Mouse (Mus musculus) cerebellum, adult 9-10 months (tissue): ENCODE measurements at regions not wholly inside any gene's neighbourhood (a gene's known extent, or its start where the extent isn't known, plus 50 kb on each side); places are given as distances from the start of the nearest gene placed in this dataset.

Experiments used
- DNase-seq: peaks from one replicate; pipeline ENCODE4 v3.0.0; 2022

DNA sequence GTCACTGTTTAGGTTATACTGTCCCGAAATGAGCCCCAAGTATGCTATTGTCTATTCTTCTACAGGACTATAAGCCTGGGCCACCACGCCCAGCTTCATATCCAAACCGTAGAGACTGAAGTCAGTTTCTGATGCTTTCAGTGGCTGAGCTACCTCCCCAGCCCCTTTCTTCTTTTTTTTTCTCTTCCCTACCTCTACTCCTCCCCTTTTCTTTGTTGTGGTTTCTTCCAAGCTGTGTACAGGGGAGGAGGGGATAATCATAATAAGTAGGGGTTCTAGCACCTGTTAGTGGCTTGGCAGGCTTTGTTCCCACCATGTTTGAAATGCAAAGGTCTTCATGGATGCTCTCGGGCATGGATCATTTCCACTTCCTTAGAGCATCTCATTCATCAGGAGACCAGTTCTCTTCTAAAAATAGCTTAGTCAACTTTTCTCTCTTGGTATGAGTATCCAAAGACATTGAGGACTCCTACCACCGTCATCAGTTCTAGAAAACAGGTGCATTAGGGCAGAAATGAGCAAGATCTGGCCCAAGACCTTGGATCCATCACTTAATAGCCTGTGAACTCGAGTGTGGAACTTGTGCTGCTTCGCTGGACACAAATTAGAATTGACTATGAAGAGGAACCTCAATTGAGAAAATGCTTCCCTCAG lies 1383.5 kb downstream of the Gsdmc2 start:
- no peak for DNase-seq

DNA sequence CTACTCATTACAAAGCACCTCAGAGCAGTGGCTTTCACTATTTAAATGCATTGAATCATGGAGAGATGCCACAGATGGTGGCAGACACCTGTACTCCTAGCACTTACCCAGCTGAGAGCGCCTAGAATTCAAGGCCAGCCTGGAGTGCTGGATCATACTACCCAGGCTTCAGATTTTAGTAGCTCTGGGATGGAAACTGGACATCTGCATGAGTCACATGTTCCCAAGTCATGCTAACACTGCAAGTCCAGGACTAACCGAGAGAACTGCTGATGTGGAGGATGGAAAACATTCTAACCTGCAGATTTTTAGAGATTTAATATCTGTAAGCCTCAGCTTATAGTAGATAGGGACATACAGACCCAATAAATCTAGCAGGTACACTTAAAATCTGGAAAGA lies 1384.3 kb downstream of the Gsdmc2 start:
- DNase-seq, result no peak

DNA sequence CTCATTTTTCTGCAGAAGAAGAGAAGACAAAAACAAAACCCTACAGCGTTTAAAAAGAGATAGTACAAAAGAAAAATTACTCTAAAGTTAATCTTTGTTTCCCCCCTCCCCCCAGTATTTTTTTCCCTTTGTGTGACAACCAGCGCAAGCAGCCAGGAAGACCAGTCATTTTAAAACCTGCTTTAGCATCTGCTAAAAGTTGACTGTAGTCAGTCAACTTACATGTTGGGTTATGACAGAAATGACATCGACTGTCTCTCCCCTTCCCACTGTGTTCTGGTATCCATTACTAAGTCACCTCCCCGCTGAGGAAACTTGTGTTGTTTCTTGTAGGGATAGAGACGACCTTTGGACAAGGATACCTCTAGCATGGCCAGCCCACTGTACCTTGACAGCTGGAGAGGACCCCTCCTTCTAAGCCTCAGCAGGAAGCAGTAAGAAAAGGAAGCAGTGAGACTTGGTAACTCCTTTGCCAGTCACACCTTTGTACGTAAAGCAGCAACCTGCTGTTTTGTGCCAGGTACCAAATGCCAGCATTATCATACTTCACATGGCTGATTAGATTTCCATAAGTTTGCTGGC lies 1384.9 kb downstream of the Gsdmc2 start:
- DNase-seq, result no peak

DNA sequence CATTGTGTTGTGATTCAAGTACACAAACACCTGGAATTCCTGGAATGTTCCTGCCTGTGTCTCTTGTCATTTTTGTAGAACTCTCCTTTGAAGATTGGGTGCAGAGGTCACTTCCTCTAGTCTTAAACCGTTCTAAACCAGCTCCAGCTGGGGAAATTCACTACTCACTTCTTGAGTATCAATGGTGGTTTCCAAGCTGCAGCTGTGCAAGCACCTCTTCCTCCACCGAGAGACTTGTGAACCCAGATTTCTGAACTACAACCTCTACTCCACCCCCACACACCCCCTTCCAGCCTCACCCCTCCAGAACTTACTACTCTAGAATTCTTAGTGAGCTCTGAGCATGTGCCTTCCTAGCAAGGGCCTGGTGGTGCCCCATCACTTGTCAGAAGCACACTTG lies 1387.0 kb downstream of the Gsdmc2 start:
- no peak for DNase-seq

DNA sequence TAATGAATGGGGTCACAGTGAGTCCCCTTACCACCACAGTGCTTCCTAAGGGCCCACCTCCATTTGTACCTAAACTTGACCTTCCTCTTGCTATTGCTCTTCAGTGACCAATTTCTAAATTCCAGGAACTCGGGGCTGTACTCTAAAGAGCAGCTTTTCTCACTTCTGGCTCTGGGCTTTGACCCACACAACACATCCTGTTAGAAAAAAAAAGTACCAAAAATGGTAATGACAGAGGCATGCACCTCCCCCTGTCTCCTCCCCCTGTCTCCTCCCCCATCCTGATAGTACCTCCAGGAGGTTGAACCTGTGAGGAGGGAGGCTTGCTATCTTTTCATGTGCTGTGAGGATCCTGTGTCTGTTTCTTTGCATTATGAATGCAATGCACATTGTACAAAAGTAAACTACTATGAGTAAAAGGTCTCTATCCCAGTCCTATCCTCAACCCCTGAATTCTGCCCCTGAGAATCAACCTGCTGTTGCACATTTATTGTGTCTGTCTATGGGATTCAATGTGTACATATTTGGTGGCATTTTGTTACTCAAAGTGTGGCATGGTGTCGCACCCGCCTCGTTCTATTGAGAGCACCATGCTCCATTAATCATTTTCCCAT lies 1387.8 kb downstream of the Gsdmc2 start:
- no peak for DNase-seq

DNA sequence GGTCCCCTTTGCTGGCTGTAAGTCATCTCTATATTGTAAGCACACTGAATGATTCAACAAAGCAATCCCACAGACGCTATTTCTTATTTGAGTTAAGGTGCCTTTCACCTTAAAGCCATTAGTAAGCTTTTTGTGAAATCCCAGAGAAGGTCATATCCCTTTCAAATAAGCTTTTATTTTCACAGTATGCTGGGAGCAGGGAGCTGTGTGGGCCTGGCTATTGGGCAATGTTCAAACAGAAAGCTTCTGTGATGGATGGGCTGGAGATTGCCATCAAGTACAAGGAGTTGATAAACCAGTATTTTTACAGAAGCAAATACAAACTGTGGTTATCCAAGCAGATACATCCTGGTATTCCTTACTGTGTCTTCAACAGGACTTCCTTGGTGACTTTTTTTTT lies 1389.0 kb downstream of the Gsdmc2 start:
- no peak for DNase-seq

DNA sequence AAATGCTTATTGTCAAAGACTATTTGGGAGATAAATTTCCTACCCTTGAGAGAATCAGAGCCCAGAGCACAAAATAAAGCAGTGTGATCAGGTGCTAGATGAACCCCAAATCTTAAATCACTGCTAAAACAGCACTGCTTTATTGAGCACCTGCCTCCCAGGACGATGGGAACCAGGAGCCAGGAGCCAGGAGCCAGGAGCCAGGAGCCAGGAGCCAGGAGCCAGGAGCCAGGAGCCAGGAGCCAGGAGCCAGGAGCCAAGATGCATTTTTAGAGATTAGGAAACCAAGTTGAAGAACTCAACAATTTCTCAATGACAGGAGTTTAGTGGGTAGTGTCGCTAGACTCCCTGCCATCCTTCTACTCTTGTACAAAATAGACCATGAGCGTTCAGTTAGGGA lies 1396.9 kb downstream of the Gsdmc2 start:
- DNase-seq, result no peak

DNA sequence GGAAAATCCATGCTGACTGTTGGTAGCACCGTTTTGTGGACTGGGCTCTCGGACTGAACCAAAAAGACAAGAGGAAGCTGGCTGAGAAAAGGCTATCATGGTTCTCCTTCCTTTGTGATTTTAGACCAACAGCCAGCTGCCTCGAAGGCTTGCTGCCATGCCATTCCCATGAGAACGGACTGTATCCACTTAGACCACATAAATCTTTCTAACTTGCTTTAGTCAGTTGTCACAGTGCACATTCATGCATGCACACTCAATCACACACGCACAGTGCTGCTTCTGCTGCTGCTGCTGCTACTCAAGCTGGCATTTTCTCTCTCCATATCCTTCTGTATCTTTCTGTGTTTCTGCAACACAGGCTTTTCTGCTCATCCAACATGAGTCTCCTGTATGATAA lies 1405.8 kb downstream of the Gsdmc2 start:
- DNase-seq, result no peak

DNA sequence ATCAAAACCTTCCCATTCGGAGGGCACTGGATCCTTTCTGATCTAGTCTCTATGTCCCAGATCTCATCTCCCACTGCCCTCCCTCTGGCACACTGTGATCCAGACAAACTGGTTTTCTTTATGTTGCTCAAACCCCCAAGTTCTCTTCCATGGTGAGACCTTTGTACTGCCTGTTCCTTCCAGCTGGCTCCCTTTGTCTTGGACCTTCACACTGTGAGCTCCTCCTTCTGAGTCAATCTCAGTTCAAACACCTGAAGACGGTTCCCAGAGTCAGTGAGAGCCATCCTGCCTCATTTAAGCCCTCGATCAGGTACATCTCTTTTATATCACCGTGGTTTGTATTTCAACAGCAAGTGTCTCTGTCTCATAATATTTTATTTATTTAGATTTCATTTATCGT lies 1408.3 kb downstream of the Gsdmc2 start:
- DNase-seq, result no peak

DNA sequence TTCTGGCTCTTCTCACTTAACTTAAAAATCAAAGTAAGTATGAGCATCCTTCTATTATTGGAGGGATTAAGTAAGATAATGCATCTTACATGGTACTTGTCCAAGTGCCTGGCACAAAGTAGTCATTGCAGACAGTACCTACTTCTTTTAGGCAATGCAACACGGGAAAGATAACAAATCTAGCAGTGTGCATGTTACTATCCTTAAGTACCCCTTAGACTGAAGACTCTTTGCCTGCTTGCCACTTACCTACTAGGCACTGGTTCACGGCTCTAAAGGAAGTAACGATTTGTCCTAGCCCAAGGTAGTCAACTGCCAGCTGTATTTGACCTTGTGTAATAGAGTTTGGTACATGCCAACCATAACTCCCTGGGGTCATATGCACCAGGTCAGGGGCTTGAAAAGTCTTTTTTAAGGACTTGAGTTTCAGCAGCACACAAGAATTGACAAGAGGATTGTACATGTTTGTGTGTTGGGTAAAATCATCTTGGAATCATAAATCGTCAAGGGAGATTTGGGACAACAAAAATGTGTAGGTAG lies 1409.8 kb downstream of the Gsdmc2 start:
- no peak for DNase-seq

DNA sequence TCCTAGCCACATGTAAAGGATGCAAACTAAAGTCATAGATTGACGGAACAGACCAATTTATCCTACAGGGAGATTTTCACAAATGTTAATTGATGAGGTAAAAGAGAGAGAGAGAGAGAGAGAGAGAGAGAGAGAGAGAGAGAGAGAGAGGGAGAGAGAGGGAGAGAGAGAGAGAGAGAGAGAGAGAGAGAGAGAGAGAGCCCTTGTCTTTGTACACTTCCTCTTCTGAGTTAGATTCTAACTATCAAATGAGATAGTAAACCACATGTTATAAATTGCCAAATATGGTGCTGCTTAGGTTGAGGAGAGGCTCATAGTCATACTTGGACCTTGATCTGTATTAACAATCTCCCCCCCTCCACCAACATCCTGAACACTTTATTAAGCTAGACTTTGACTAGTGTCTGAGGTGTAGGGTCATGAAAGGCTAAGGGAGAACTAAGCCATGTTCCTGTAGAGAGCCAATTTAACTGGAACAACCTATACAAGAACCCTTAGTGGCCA lies 1412.2 kb downstream of the Gsdmc2 start:
- no peak for DNase-seq

DNA sequence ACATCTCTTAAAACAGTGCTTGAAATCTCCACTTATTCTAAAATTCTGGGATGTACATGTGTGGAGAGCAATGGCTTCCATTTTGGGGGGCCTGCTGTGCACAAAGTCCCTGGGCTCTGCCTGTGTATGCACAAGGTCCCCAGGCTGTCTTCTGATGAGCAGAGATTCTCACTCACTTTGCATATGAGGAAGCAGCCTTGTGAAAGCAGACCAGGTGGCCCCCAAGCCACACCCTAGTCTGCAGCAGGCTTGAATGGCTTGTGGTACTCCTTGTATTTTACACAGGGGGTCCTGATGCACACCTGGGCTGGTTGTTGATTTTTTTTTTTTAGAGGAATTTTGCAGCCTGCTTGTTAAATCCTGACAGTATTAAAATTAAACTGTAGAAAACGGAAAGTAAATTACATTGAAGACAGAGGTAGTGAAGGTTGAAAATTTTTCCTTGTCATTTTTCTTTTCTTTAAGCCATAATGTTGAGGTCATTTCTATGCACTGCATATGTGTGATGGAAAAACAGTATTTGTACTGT lies 1413.8 kb downstream of the Gsdmc2 start:
- no peak for DNase-seq

DNA sequence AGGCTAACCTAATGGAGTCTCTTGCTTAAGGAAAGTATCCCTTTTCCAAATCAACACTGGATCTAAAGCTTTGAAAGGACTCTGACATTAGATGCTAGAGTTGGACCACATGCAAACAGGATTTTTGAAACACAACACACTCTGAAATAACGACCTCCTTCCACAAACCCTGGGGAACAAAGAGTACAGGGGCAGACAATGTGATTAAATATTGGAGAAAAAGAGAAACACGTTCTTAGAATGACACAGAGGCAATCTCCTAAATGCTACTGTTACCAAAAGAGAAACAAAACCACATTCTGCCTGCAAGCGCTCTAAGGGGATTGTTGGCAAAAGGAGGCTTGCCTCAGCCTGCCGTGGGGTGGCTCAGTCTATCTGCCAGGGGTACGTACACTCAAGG lies 1422.0 kb downstream of the Gsdmc2 start:
- no peak for DNase-seq

DNA sequence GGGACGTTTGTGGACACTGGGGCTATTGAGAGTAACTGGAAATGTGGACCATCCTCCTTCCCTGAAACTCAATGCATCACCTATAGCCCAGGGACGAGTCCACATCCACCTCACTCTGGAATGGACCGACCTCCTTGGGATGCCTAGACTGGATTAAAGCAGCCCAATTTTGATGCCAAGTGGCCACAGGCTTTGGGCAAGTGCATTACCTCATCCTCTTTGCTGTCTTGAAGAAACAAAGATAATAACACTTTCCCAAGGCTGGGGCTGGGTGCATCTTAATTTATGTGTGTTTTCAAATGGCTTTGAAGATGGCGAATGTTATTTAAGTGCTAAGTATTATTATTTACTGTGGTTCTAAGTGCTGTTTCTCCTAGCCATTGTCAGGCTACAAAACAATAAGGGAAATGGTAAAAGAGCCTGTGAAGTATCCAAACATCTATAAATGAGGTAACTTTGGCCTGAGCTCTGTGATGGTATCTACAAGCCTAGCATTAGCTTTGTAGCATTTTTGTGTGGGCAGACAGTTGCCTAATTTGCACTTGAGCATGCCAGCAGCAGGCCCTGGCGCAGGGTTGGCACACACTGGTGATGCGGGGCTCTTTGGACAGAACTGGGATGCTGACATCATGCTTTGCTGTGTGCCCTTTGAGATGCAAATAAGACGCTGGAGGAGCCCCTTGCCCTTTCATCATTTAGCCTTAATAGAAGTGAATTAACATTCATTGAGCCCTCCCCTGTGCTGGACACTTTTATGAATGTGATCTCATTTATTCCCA lies 1423.7 kb downstream of the Gsdmc2 start:
- DNase-seq, result no peak

DNA sequence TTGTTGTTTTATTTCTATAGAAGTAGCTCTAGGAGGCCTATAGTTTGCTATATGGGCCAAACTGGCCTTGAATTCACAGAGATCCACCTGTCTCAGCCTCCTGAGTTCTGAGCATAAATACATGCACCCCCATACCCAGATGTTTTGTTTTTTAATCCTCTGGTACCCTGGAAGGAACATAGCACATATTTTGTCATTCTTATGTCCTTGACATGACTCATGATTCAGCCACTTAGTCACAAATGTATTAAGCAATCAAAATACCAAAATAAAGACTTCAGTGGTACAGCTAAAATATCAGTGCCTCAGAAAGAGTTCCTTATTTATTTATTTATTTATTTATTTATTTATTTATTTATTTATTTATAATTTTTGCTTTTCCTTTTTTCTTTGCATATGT lies 1428.3 kb downstream of the Gsdmc2 start:
- no peak for DNase-seq

DNA sequence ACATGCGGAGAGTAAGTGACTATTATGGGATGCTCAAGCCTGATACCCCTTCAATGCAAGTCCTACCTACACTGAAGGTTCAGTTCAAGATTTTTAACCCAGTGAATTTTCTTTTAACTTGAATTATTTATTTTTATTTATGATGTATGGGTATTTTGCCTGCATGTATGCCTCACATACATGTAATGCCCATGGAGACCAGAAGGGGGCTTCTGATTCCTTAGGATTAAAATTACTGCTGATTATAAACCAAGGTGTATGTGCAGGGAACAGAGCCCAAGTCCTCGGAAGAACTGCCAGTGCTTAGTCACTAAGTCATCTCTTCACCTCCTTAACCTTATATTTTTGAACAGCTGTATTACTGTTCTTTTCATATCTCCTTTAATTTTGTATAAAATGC lies 1431.3 kb downstream of the Gsdmc2 start:
- no peak for DNase-seq

DNA sequence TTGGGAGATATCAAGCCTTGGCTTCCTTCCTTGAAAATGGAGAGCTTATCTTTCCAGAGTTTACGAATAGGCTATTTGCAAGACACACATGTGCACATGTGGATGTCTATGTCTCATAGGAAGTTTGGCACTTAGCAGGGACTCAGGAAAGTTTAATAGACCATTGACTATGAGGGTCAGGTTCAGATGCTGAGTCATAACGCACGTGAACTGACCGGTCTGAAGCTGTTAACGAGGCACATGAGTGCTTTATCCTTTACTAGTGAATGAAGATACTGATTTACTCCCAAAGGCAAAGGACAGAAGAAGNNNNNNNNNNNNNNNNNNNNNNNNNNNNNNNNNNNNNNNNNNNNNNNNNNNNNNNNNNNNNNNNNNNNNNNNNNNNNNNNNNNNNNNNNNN lies 1442.8 kb downstream of the Gsdmc2 start:
- DNase-seq, result no peak

DNA sequence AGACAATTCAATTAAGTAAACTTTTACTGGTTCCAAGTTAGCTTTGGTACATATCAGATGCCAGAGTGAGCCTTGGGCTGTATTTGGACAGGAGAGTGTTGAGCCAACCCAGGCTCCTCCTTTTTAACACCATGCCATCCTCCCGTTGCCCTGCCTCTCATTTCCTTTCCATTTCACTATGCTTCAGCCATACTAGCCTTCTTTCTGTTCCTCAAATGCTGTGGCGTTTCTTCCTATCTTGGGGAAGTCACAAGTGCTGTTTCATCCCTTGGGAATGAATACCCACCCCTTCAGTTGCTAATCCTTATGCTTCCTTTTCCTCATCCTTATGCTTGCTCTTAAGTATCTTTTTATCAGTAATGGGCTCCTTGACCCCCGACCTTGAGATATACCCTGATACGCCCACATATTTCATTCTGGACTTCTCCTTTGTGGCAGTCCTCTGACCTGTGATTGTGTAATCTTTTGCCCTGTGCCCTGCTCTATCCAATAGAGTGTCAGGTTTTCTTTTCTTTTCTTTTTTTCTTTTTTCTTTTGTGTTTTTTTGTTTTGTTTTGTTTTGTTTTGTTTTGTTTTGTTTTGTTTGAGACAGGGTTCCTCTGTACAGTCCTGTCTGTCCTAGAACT lies 1443.9 kb downstream of the Gsdmc2 start:
- DNase-seq, result no peak

DNA sequence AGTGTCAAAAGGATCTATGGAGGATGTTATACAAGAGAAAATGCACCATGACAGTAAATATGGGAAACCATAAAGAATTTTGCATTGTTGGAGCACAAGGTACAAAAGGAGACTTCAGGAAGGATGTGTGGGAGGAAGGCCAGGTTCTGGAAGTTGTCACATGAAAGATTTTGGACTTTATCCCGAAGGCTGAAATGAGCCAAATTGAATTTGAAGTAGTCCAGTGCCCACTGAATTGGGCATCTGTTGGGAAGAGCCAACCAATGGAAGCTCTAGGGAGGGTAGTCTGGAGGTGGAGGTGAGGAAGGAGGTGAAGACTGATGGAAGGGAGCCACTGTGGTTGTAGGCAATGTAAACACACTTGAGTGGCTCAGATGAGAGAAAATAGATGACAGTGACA lies 1445.6 kb downstream of the Gsdmc2 start:
- no peak for DNase-seq

DNA sequence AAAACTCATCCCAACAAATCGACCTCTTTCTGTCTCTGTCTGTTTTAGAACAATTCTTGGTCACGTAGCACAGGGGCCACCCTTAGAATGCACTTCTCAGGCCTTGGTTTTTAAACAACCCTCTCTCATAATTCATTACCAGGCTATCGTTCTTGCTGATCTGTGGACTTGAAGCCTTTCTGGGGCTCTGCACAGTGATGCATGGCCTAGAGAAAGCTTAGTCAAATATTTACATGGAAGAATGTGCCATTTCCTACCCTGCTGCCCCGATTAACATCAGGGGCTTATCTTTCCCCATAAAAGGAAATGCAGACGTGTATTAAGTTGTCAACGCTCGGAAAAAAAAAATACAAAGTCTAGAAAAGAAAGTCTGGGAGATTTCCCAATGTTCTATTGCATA lies 1448.0 kb downstream of the Gsdmc2 start:
- no peak for DNase-seq

DNA sequence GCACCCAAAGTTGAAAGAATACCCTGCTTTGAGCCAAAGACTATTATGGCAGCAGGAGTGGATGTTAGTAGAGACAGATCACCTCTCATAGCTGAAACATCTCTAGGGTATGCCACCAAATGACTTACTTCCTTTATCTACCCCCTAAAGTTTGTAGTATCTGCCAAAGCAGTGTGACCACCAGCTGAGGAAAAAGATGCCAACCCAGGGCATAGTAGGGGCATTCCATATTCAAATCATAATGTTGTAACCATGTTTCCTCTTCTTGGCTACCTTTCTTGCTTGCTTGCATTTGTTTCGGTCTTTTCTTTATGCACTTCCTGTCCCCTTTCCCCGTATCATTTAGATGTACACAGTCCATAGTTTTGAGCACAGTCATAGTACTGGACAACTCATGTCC lies 1449.6 kb downstream of the Gsdmc2 start:
- no peak for DNase-seq

DNA sequence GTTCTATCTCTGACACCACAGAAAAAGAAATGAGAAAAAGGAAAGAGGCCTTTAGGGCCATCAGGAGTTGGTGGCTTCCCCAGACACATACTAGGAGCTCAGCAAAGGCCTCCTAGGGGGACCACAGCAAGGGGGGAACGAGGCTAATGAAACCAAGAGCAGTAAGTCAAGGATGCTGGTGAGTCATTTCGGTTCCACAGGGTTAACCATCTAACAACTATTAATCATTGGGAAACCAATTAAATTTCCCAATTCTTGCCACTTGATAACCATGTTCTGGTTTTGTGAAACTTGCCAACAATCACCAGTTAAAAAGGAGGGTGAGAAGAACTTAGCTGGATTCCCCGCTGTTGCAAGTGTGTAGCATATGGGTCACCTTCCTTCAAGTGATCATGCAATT lies 1451.6 kb downstream of the Gsdmc2 start:
- DNase-seq, result no peak

DNA sequence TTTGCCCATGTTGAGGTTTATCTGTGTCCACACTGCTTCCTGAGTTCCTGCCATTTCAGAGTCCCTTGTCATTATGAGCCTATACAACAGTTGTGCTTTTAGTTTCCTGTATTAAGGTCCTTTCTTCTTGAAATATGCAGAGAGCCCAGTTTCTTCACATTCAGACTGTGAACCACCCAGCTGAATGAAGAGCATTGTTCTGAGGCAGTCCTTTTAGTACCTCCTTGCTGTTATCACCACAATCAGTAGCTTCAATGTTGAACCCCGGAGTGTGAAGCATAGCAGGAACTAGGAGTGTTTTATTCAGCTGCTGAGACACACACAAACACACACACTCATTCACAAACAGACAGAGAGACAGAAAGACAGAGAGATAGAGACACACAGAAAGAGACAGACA lies 1452.1 kb downstream of the Gsdmc2 start:
- DNase-seq, result no peak
